Mouse (Mus musculus) stomach, embryonic 16.5 days (tissue): ENCODE results near the gene Zfp28. TPM values are rescaled to one million over a fixed set of nuclear protein-coding genes. Genes with fewer than 3 reads are reported as not detected.

Experiments
- ATAC-seq: fragments of 200-750 bp; cut with Nextera tagmentation; 2 replicates; pipeline ENCODE4 v1.8.0; 2017; ENCODE audit warnings: moderate number of reproducible peaks, moderate TSS enrichment; ENCODE audit not compliant: insufficient read depth, low FRiP score
- H3K27ac ChIP-seq: fragments of 300-500 bp; sonication (generic); 2 replicates; pipeline ENCODE4 v1.5.1; 2014; ENCODE audit warnings: low read length
- H3K27me3 ChIP-seq: fragments of 300-500 bp; sonication (generic); 2 replicates; pipeline ENCODE4 v1.6.1; 2014; ENCODE audit warnings: low read length, control low read depth, mixed read lengths; ENCODE audit not compliant: control insufficient read depth, insufficient read depth
- H3K36me3 ChIP-seq: fragments of 300-500 bp; sonication (generic); 2 replicates; pipeline ENCODE4 v1.6.1; 2014; ENCODE audit warnings: low read length; ENCODE audit not compliant: control insufficient read depth, insufficient read depth
- H3K4me1 ChIP-seq: fragments of 300-500 bp; sonication (generic); 2 replicates; pipeline ENCODE4 v1.6.1; 2014; ENCODE audit warnings: low read length, control low read depth, mixed read lengths; ENCODE audit not compliant: control insufficient read depth, insufficient read depth
- H3K4me2 ChIP-seq: fragments of 300-500 bp; sonication (generic); 2 replicates; pipeline ENCODE4 v1.6.1; 2014; ENCODE audit warnings: low read depth, low read length, mixed read lengths
- H3K4me3 ChIP-seq: fragments of 300-500 bp; sonication (generic); replicated peaks from 2 replicates; pipeline ENCODE4 v1.5.1; 2014; ENCODE audit warnings: mild to moderate bottlenecking, low read length
- H3K9ac ChIP-seq: fragments of 300-500 bp; sonication (generic); 2 replicates; pipeline ENCODE4 v1.6.1; 2014; ENCODE audit warnings: low read length
- H3K9me3 ChIP-seq: fragments of 300-500 bp; sonication (generic); replicated peaks from 2 replicates; pipeline ENCODE4 v1.6.1; 2016; ENCODE audit warnings: low read length, control low read depth; ENCODE audit not compliant: control insufficient read depth
- WGBS: fragments of 180-500 bp; shearing (Covaris S2); extraction: QIAGEN DNeasy Blood & Tissue Kit; methylation state at CpG from one replicate; pipeline ENCODE4 v1.1.7; 2014; 5-methylcytosine and 5-hydroxymethylcytosine counted together
- polyA plus RNA-seq: library from polyadenylated mRNA; unstranded; fragments of >200 nt; fragmentation: Nextera tagmentation; extraction: Ambion mirVana; gene quantifications from 2 replicates; pipeline ENCODE4 v1.2.1, GENCODE M21; 2015

Zfp28 gene
- 6.4 and 6.7 TPM in 2 replicates for polyA plus RNA-seq

GRCm38 (mm10) chr7:6383044-6383455, at the start of gene Zfp28:
Gene Zfp28, plus strand, starts transcription at chr7:6383295.
- Histone ChIP-seq H3K4me3 (peak within 1 kb of the TSS; percentile 69), H3K9me3 (no peaks in the 10 kb centered on the region), H3K27me3 (no peaks in the 10 kb centered on the region), H3K4me2 (peak within 1 kb of the TSS; percentile 72), H3K27ac (no peak within 1 kb of the TSS), H3K4me1 (peaks cover 12% of the 10 kb centered on the region), H3K36me3 (no peaks in the 10 kb centered on the region), H3K9ac (peak within 1 kb of the TSS; percentile 75)
- WGBS = under 1% methylated on average over 26 of the region's 28 CpGs
- peak; percentile 99 for ATAC-seq

- no peak for ATAC-seq
- no peak overlapping the region for H3K9ac ChIP-seq
- no peak overlapping the region for H3K4me3 ChIP-seq
- H3K4me1 ChIP-seq = no peaks in the 10 kb centered on the region
- no peaks in the 10 kb centered on the region for H3K36me3 ChIP-seq
- H3K4me2 ChIP-seq = no peak overlapping the region
- 82% methylated on average over 5 of the region's 5 CpGs for WGBS
- no peaks in the 10 kb centered on the region for H3K9me3 ChIP-seq
- no peak overlapping the region for H3K27ac ChIP-seq
- no peaks in the 10 kb centered on the region for H3K27me3 ChIP-seq
These were observed 43.2 kb upstream of the Zfp28 start for GRCm38 (mm10) chr7:6339865-6340264.

GRCm38 (mm10) chr7:6343501-6344071, 39.5 kb upstream of the Zfp28 start, which contains the start of gene Gm3854:
Gene Gm3854, plus strand, starts transcription at chr7:6343759.
- H3K36me3 ChIP-seq = no peaks in the 10 kb centered on the region
- H3K9ac ChIP-seq = peak within 1 kb of the TSS; percentile 79
- H3K27ac ChIP-seq = peak within 1 kb of the TSS; percentile 36; the same call in 1 of the 2 replicates
- ATAC-seq = peak; percentile 87
- no peaks in the 10 kb centered on the region for H3K4me1 ChIP-seq
- peak within 1 kb of the TSS; percentile 84 for H3K4me3 ChIP-seq
- no peaks in the 10 kb centered on the region for H3K27me3 ChIP-seq
- peak within 1 kb of the TSS; percentile 64 for H3K4me2 ChIP-seq
- WGBS = under 1% methylated on average over 26 of the region's 26 CpGs
- no peaks in the 10 kb centered on the region for H3K9me3 ChIP-seq

- peak overlapping the region; percentile 79 for H3K9ac ChIP-seq
- no peak overlapping the region for H3K27ac ChIP-seq
- peak overlapping the region; percentile 64 for H3K4me2 ChIP-seq
- ATAC-seq = no peak
- peak overlapping the region; percentile 84 for H3K4me3 ChIP-seq
- H3K36me3 ChIP-seq = no peaks in the 10 kb centered on the region
- H3K4me1 ChIP-seq = no peaks in the 10 kb centered on the region
- no peaks in the 10 kb centered on the region for H3K9me3 ChIP-seq
- 34% methylated on average over 10 of the region's 10 CpGs for WGBS
- H3K27me3 ChIP-seq = no peaks in the 10 kb centered on the region
These were observed 39.0 kb upstream of the Zfp28 start for GRCm38 (mm10) chr7:6344124-6344523.

GRCm38 (mm10) chr7:6358121-6358520, 25.0 kb upstream of the Zfp28 start:
- WGBS = 54% methylated on average over 2 of the region's 2 CpGs
- H3K9ac ChIP-seq = no peak overlapping the region
- ATAC-seq = no peak

GRCm38 (mm10) chr7:6358937-6359590, 24.0 kb upstream of the Zfp28 start:
- ATAC-seq = no peak
- H3K9me3 ChIP-seq = no peaks in the 10 kb centered on the region
- H3K36me3 ChIP-seq = no peaks in the 10 kb centered on the region
- no peak overlapping the region for H3K27ac ChIP-seq
- H3K4me1 ChIP-seq = peaks cover 9% of the 10 kb centered on the region
- no peaks in the 10 kb centered on the region for H3K27me3 ChIP-seq
- H3K4me3 ChIP-seq = no peak overlapping the region
- 55% methylated on average over 10 of the region's 10 CpGs for WGBS
- no peak overlapping the region for H3K4me2 ChIP-seq
- H3K9ac ChIP-seq = no peak overlapping the region

More at GRCm38 (mm10) chr7:6358121-6358520, 25.0 kb upstream of the Zfp28 start:
- Histone ChIP-seq H3K4me3 (no peak overlapping the region), H3K4me2 (no peak overlapping the region), H3K36me3 (no peaks in the 10 kb centered on the region), H3K4me1 (peaks cover 3% of the 10 kb centered on the region), H3K9me3 (no peaks in the 10 kb centered on the region), H3K27me3 (no peaks in the 10 kb centered on the region), H3K27ac (no peak overlapping the region)

- peaks cover 10% of the 10 kb centered on the region for H3K4me1 ChIP-seq
- WGBS = 14% methylated on average over 9 of the region's 9 CpGs
These were observed 22.5 kb upstream of the Zfp28 start for GRCm38 (mm10) chr7:6360477-6361060.

GRCm38 (mm10) chr7:6361756-6362155, 21.3 kb upstream of the Zfp28 start:
- peak overlapping the region; percentile 64 for H3K4me2 ChIP-seq
- H3K27ac ChIP-seq = peak overlapping the region; percentile 88
- peak overlapping the region; percentile 73 for H3K9ac ChIP-seq
- H3K4me1 ChIP-seq = peaks cover 10% of the 10 kb centered on the region
- H3K4me3 ChIP-seq = peak overlapping the region; percentile 68
- 23% methylated on average over 7 of the region's 7 CpGs for WGBS
- no peaks in the 10 kb centered on the region for H3K9me3 ChIP-seq
- H3K27me3 ChIP-seq = no peaks in the 10 kb centered on the region
- no peak for ATAC-seq
- no peaks in the 10 kb centered on the region for H3K36me3 ChIP-seq

More at GRCm38 (mm10) chr7:6360477-6361060, 22.5 kb upstream of the Zfp28 start:
- Histone ChIP-seq H3K27ac (no peak overlapping the region), H3K36me3 (no peaks in the 10 kb centered on the region), H3K4me3 (no peak overlapping the region), H3K9me3 (no peaks in the 10 kb centered on the region), H3K9ac (no peak overlapping the region), H3K27me3 (no peaks in the 10 kb centered on the region), H3K4me2 (no peak overlapping the region)
- no peak for ATAC-seq
